Mouse (Mus musculus) MEL (cell line): ENCODE results near the gene 1700022I11Rik. TPM values are rescaled to one million over a fixed set of nuclear protein-coding genes. Genes with fewer than 3 reads are reported as not detected.

ENCODE experiments used
- DNase-seq: peaks from one replicate; pipeline ENCODE4 v3.0.0; 2011; ENCODE audit warnings: low read depth, low spot score
- H3K27ac ChIP-seq: 2 replicates; pipeline ENCODE4 v1.5.1; 2012; ENCODE audit warnings: low read depth, mild to moderate bottlenecking, control low read depth, low read length, moderate library complexity; ENCODE audit not compliant: control insufficient read depth
- H3K27me3 ChIP-seq, 2 experiments: fragments of 150-350 bp in 1 of 2; sonication (generic) in 1 of 2; 2 replicates each; pipeline ENCODE4 v1.6.1; 2012; ENCODE audit warnings: low read length in 2 of 2, mild to moderate bottlenecking in 2 of 2, improper control_type of control experiment in 1 of 2, moderate library complexity in 1 of 2; ENCODE audit not compliant: insufficient read depth in 2 of 2, control insufficient read depth in 1 of 2
- H3K36me3 ChIP-seq, 2 experiments: 2 replicates each; pipeline ENCODE4 v1.6.1; 2012 to 2014; ENCODE audit warnings: low read length in 2 of 2, improper control_type of control experiment in 1 of 2, inconsistent platforms in 1 of 2, mild to moderate bottlenecking in 1 of 2; ENCODE audit not compliant: insufficient read depth in 2 of 2, control insufficient read depth in 1 of 2
- H3K4me1 ChIP-seq, 2 experiments: fragments of 150-350 bp in 1 of 2; sonication (generic) in 1 of 2; 2 replicates each; pipeline ENCODE4 v1.6.1; 2012; ENCODE audit warnings: low read length in 2 of 2, improper control_type of control experiment in 1 of 2, mild to moderate bottlenecking in 1 of 2; ENCODE audit not compliant: insufficient read depth in 2 of 2, control insufficient read depth in 1 of 2
- H3K4me3 ChIP-seq, 2 experiments: fragments of 150-350 bp in 1 of 2; sonication (generic) in 1 of 2; 2 replicates each; pipeline ENCODE4 v1.5.1; 2012; ENCODE audit warnings: low read depth in 2 of 2, low read length in 2 of 2, mild to moderate bottlenecking in 2 of 2, moderate library complexity in 2 of 2, control low read depth in 1 of 2, improper control_type of control experiment in 1 of 2; ENCODE audit not compliant: control insufficient read depth in 1 of 2, insufficient read depth in 1 of 2
- H3K79me2 ChIP-seq: 2 replicates; pipeline ENCODE4 v1.6.1; 2012; ENCODE audit warnings: mild to moderate bottlenecking, low read length, moderate library complexity; ENCODE audit not compliant: control insufficient read depth, poor library complexity, insufficient read depth
- H3K9ac ChIP-seq: 2 replicates; pipeline ENCODE4 v1.6.1; 2012; ENCODE audit warnings: low read depth, mild to moderate bottlenecking, control low read depth, low read length, moderate library complexity; ENCODE audit not compliant: control insufficient read depth, poor library complexity, severe bottlenecking
- H3K9me3 ChIP-seq: fragments of 150-350 bp; sonication (generic); replicated peaks from 2 replicates; pipeline ENCODE4 v1.6.1; 2012; ENCODE audit warnings: mild to moderate bottlenecking, low read length, improper control_type of control experiment, moderate library complexity; ENCODE audit not compliant: insufficient read depth
- BHLHE40 ChIP-seq: IDR thresholded peaks from 2 replicates; pipeline ENCODE4 v1.6.1; 2012; ENCODE audit warnings: low read depth, mild to moderate bottlenecking, inconsistent platforms, low read length, improper control_type of control experiment, borderline replicate concordance
- CHD2 ChIP-seq: IDR thresholded peaks from 2 replicates; pipeline ENCODE4 v1.6.1; 2011; ENCODE audit warnings: low read length, improper control_type of control experiment
- CTCF ChIP-seq, 3 experiments: IDR thresholded peaks in 2 of 3; conservative IDR thresholded peaks in 1 of 3; 2 replicates each; pipeline ENCODE4 v1.5.1; 2011 to 2012; ENCODE audit warnings: low read length in 3 of 3, low read depth in 2 of 3, mild to moderate bottlenecking in 2 of 3, improper control_type of control experiment in 1 of 3, inconsistent platforms in 1 of 3, mixed read lengths in 1 of 3, moderate library complexity in 1 of 3; ENCODE audit not compliant: control insufficient read depth in 1 of 3, insufficient read depth in 1 of 3, poor library complexity in 1 of 3, severe bottlenecking in 1 of 3
- E2F4 ChIP-seq: IDR thresholded peaks from 2 replicates; pipeline ENCODE4 v1.6.1; 2011; ENCODE audit warnings: low read depth, low read length, improper control_type of control experiment, borderline replicate concordance
- ELF1 ChIP-seq: IDR thresholded peaks from 2 replicates; pipeline ENCODE4 v1.6.1; 2014; ENCODE audit warnings: low read depth, mild to moderate bottlenecking, inconsistent platforms, low read length, improper control_type of control experiment, moderate library complexity
- EP300 ChIP-seq, 2 experiments: IDR thresholded peaks; 2 replicates each; pipeline ENCODE4 v1.6.1; 2011; ENCODE audit warnings: improper control_type of control experiment in 2 of 2, low read length in 2 of 2, low read depth in 1 of 2, mild to moderate bottlenecking in 1 of 2
- ETS1 ChIP-seq: IDR thresholded peaks from 2 replicates; pipeline ENCODE4 v1.6.1; 2012; ENCODE audit warnings: low read depth, mild to moderate bottlenecking, inconsistent platforms, low read length, improper control_type of control experiment, moderate library complexity
- GATA1 ChIP-seq: IDR thresholded peaks from 2 replicates; pipeline ENCODE4 v1.6.1; 2011; ENCODE audit warnings: low read depth, low read length, improper control_type of control experiment
- HCFC1 ChIP-seq: IDR thresholded peaks from 2 replicates; pipeline ENCODE4 v1.6.1; 2012; ENCODE audit warnings: low read depth, mild to moderate bottlenecking, inconsistent platforms, low read length, improper control_type of control experiment, moderate library complexity
- JUND ChIP-seq: IDR thresholded peaks from 2 replicates; pipeline ENCODE4 v1.6.1; 2011; ENCODE audit warnings: low read depth, mild to moderate bottlenecking, improper control_type of control experiment, low read length
- KAT2A ChIP-seq: conservative IDR thresholded peaks from 2 replicates; pipeline ENCODE4 v1.6.1; 2012; ENCODE audit warnings: low read depth, low read length, improper control_type of control experiment, inconsistent platforms
- MAX ChIP-seq: IDR thresholded peaks from 2 replicates; pipeline ENCODE4 v1.6.1; 2011; ENCODE audit warnings: low read length, improper control_type of control experiment
- MXI1 ChIP-seq: IDR thresholded peaks from 2 replicates; pipeline ENCODE4 v1.6.1; 2011; ENCODE audit warnings: mild to moderate bottlenecking, low read depth, low read length, improper control_type of control experiment
- MYC ChIP-seq: IDR thresholded peaks from 2 replicates; pipeline ENCODE4 v1.6.1; 2011; ENCODE audit warnings: low read depth, mild to moderate bottlenecking, low read length, improper control_type of control experiment, moderate library complexity
- NELFE ChIP-seq: IDR thresholded peaks from 2 replicates; pipeline ENCODE4 v1.6.1; 2011; ENCODE audit warnings: low read depth, low read length, improper control_type of control experiment
- POLR2A ChIP-seq, 2 experiments: IDR thresholded peaks; 2 replicates each; pipeline ENCODE4 v1.6.1; 2011 to 2012; ENCODE audit warnings: low read length in 2 of 2, mild to moderate bottlenecking in 2 of 2, control low read depth in 1 of 2, improper control_type of control experiment in 1 of 2, low read depth in 1 of 2, moderate library complexity in 1 of 2; ENCODE audit not compliant: control insufficient read depth in 1 of 2, insufficient read depth in 1 of 2, poor library complexity in 1 of 2
- POLR2AphosphoS5 ChIP-seq: IDR thresholded peaks from 2 replicates; pipeline ENCODE4 v1.6.1; 2012; ENCODE audit warnings: low read depth, borderline replicate concordance, mild to moderate bottlenecking, inconsistent platforms, low read length, moderate library complexity, mixed read lengths
- SIN3A ChIP-seq: IDR thresholded peaks from 2 replicates; pipeline ENCODE4 v1.6.1; 2012; ENCODE audit warnings: low read length, improper control_type of control experiment, inconsistent platforms
- TAL1 ChIP-seq: IDR thresholded peaks from 2 replicates; pipeline ENCODE4 v1.6.1; 2012; ENCODE audit warnings: mild to moderate bottlenecking, inconsistent platforms, low read length, moderate library complexity, mixed read lengths
- TCF12 ChIP-seq: IDR thresholded peaks from 2 replicates; pipeline ENCODE4 v1.6.1; 2014; ENCODE audit warnings: low read depth, mild to moderate bottlenecking, inconsistent platforms, low read length, improper control_type of control experiment, moderate library complexity
- USF1 ChIP-seq: IDR thresholded peaks from 2 replicates; pipeline ENCODE4 v1.6.1; 2014; ENCODE audit warnings: low read depth, mild to moderate bottlenecking, inconsistent platforms, low read length, improper control_type of control experiment, moderate library complexity
- USF2 ChIP-seq, 2 experiments: IDR thresholded peaks; 2 replicates each; pipeline ENCODE4 v1.6.1; 2011 to 2012; ENCODE audit warnings: improper control_type of control experiment in 2 of 2, low read length in 2 of 2, borderline replicate concordance in 1 of 2, inconsistent platforms in 1 of 2, low read depth in 1 of 2, mild to moderate bottlenecking in 1 of 2; ENCODE audit not compliant: insufficient read depth in 1 of 2
- ZC3H11A ChIP-seq: IDR thresholded peaks from 2 replicates; pipeline ENCODE4 v1.6.1; 2012; ENCODE audit warnings: low read depth, mild to moderate bottlenecking, inconsistent platforms, low read length, improper control_type of control experiment
- ZKSCAN1 ChIP-seq: IDR thresholded peaks from 2 replicates; pipeline ENCODE4 v1.6.1; 2012; ENCODE audit warnings: low read depth, mild to moderate bottlenecking, inconsistent platforms, low read length, improper control_type of control experiment, moderate library complexity
- ZMIZ1 ChIP-seq: IDR thresholded peaks from 2 replicates; pipeline ENCODE4 v1.6.1; 2012; ENCODE audit warnings: low read depth, mild to moderate bottlenecking, inconsistent platforms, low read length, improper control_type of control experiment, moderate library complexity
- ZNF384 ChIP-seq: IDR thresholded peaks from 2 replicates; pipeline ENCODE4 v1.6.1; 2012; ENCODE audit warnings: low read depth, mild to moderate bottlenecking, inconsistent platforms, low read length, improper control_type of control experiment
- polyA plus RNA-seq, 2 experiments: library from polyadenylated mRNA; stranded (reverse) in 1 of 2; unstranded in 1 of 2; fragments of >175 nt in 1 of 2; fragments of >200 nt in 1 of 2; gene quantifications; 2 replicates each; pipeline versions ENCODE4 v1.2.1 to v1.2.4; 2012; ENCODE audit warnings: low replicate concordance in 2 of 2, low read depth in 1 of 2; ENCODE audit not compliant: insufficient read length in 2 of 2, insufficient read depth in 1 of 2, missing spikeins in 1 of 2
- total RNA-seq: library from RNA; depleted of rRNA; stranded (reverse); fragments of 300-350 nt; gene quantifications from 2 replicates; pipeline ENCODE4 v1.2.3, GENCODE M21; 2012

1700022I11Rik gene
- total and polyA plus RNA-seq, 3 experiments = 0.39 to 0.54 TPM; not detected in 1

DNA sequence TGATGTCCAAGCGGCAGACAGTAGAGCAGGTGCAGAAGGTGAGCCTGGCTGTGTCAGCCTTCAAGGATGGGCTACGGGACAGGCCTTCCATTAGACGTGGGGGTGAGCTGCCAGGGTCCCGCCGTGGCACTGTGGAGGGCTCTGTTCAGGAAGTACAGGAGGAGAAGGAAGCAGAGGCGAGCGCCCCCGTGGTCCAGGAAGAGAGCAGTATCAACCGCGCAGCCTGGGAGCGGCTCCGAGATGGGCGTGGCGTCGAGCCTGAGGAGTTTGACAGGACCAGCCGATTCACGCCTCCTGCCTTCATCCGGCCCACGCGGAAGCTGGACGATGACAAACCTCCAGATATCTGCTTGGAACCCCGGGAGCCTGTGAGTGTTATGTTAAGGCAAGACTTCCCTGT, 35.8 kb upstream of the 1700022I11Rik start:
- Histone ChIP-seq H3K27ac (no peak overlapping the region), H3K9ac (peak overlapping the region; percentile 29), H3K4me1 (peaks cover 2 to 10% of the 10 kb centered on the region in 2 experiments; a peak in 1 of 4 replicates), H3K79me2 (no peaks in the 10 kb centered on the region), H3K9me3 (no peaks in the 10 kb centered on the region), H3K4me3 (peak overlapping the region; percentile 39 to 55), H3K36me3 (0 out of 4 replicates have a peak, but pooled peaks cover 0 to 2% of the 10 kb centered on the region in 2 experiments), H3K27me3 (no peaks in the 10 kb centered on the region)
- TF ChIP-seq JUND = no peak
- TF ChIP-seq HCFC1 = peak; percentile 53; the same call in 1 of the 2 replicates
- TF ChIP-seq SIN3A = 0 out of 2 replicates have a peak, but pooled peaks have one; percentile 37
- peak; percentile 73 for TF ChIP-seq MXI1
- 0 out of 4 replicates have a peak, but pooled peaks of 1 of the 2 experiments have one; percentile 24 for TF ChIP-seq POLR2A (IDR thresholded peaks at IDR 0.05; ENCODE audit: control insufficient read depth in 1 of 2, insufficient read depth in 1 of 2, low read depth in 1 of 2, low read length in 2 of 2, poor library complexity in 1 of 2)
- peak; percentile 81 for TF ChIP-seq ELF1
- TF ChIP-seq CTCF (IDR thresholded peaks at IDR 0.05 in 2 of 3, conservative IDR thresholded peaks at IDR 0.05 in 1 of 3; ENCODE audit: control insufficient read depth in 1 of 3, insufficient read depth in 1 of 3, low read depth in 2 of 3, low read length in 3 of 3, poor library complexity in 1 of 3, severe bottlenecking in 1 of 3) = peak in 2 of 3 experiments; percentile 42 to 56; a peak in 4 of 6 replicates
- TF ChIP-seq MAX = peak; percentile 73; the same call in 1 of the 2 replicates
- TF ChIP-seq NELFE = no peak
- peak; percentile 86 for DNase-seq

DNA sequence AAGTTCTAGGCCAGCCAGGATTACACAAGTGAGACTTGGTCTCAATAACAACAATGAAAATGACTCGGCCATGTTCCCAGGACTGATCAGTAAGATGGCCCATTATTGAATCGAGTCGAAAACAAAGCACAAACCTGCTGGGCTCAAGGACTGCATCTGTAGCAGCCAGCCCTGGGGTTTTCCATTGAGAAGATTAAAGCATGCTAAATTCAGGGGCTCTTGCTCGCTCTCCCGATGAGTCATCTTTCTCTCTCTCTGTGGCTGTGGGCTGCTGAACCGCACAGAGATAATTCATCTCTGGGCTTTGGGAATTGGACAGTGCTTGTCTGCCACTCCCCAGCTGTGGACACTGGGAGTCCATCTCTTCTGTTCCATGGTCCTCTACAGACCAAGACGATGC, 28.0 kb upstream of the 1700022I11Rik start:
- no peaks in the 10 kb centered on the region for H3K9me3 ChIP-seq
- H3K36me3 ChIP-seq = no peaks in the 10 kb centered on the region
- peak; percentile 45 for DNase-seq
- peaks cover 0 to 6% of the 10 kb centered on the region in 2 experiments; a peak in 1 of 4 replicates for H3K4me1 ChIP-seq
- TF ChIP-seq TCF12 = no peak
- no peak for TF ChIP-seq ZMIZ1
- TF ChIP-seq CHD2 = no peak
- no peak for TF ChIP-seq HCFC1
- peak; percentile 27; the same call in 1 of the 2 replicates for TF ChIP-seq GATA1
- no peak for TF ChIP-seq ZKSCAN1
- TF ChIP-seq USF1 = no peak
- no peak for TF ChIP-seq MAX
- no peak for TF ChIP-seq POLR2A (IDR thresholded peaks at IDR 0.05; ENCODE audit: control insufficient read depth in 1 of 2, insufficient read depth in 1 of 2, low read depth in 1 of 2, low read length in 2 of 2, poor library complexity in 1 of 2)
- 0 out of 4 replicates have a peak, but pooled peaks of 1 of the 2 experiments have one; percentile 30 for TF ChIP-seq EP300 (IDR thresholded peaks at IDR 0.05; ENCODE audit: low read depth in 1 of 2, low read length in 2 of 2)
- TF ChIP-seq SIN3A = no peak
- no peak for TF ChIP-seq ZC3H11A
- TF ChIP-seq JUND = peak; percentile 69; the same call in 1 of the 2 replicates
- TF ChIP-seq MYC = no peak
- no peak for TF ChIP-seq KAT2A
- no peak for TF ChIP-seq BHLHE40
- TF ChIP-seq TAL1 = no peak
- TF ChIP-seq E2F4 = no peak
- no peak for TF ChIP-seq ZNF384
- no peak for TF ChIP-seq ETS1
- no peak for TF ChIP-seq CTCF (IDR thresholded peaks at IDR 0.05 in 2 of 3, conservative IDR thresholded peaks at IDR 0.05 in 1 of 3; ENCODE audit: control insufficient read depth in 1 of 3, insufficient read depth in 1 of 3, low read depth in 2 of 3, low read length in 3 of 3, poor library complexity in 1 of 3, severe bottlenecking in 1 of 3)
- TF ChIP-seq POLR2AphosphoS5 = no peak
- no peak for TF ChIP-seq NELFE
- no peak for TF ChIP-seq USF2 (IDR thresholded peaks at IDR 0.05; ENCODE audit: borderline replicate concordance in 1 of 2, insufficient read depth in 1 of 2, low read depth in 1 of 2, low read length in 2 of 2)
- H3K79me2 ChIP-seq = no peaks in the 10 kb centered on the region
- H3K9ac ChIP-seq = no peak overlapping the region
- no peak overlapping the region for H3K27ac ChIP-seq
- peaks cover 0 to 1% of the 10 kb centered on the region in 2 experiments; a peak in 1 of 4 replicates for H3K27me3 ChIP-seq
- no peak overlapping the region for H3K4me3 ChIP-seq
